In the genomic region with DNA sequence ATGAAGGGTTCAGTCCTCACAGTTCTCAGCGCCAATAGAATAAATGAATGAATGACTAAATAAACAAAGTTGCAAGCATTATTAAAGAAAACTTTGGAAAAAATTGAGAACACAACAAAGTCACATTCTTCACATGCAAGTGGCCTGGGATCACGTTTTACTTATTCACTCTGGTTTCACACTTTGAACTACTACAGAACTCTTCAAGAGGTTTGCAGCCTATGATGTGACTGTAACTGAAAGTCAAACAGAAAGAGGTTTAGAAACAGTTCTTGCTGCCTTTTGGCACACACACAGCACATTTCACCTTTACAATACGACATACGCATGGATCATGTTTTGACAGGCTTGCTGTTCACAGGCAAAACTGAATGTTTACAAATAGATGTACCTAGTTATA, we compare ENCODE assay signal across 23 mouse cellular contexts.
"Had no signal": no experiment of that assay in that cellular context is flagged by ENCODE, and none has a peak within 500 bp of the region (broad histone marks: within the 10 kb centered on the region; RNA-seq: fewer than 3 reads in every experiment).

No protein-coding gene starts in this region.

- ATAC-seq: hindbrain, embryonic 16.5 days; inflammation-experienced regulatory T-cells, adult 6 months; intestine, embryonic 15.5 days; intestine, postnatal 0 days had no signal

- H3K4me2 ChIP-seq: heart, embryonic 12.5 days; hindbrain, embryonic 12.5 days; hindbrain, embryonic 14.5 days; intestine, embryonic 15.5 days; limb, embryonic 13.5 days; limb, embryonic 15.5 days had no signal

- H3K4me3 ChIP-seq: heart, embryonic 10.5 days; heart, embryonic 12.5 days; hindbrain, embryonic 10.5 days; hindbrain, embryonic 12.5 days; intestine, embryonic 15.5 days; limb, embryonic 13.5 days; limb, embryonic 15.5 days had no signal

- H3K27me3 ChIP-seq: heart, embryonic 12.5 days; hindbrain, embryonic 12.5 days; intestine, embryonic 15.5 days; limb, embryonic 13.5 days; limb, embryonic 15.5 days had no signal

- H3K36me3 ChIP-seq: heart, embryonic 10.5 days; heart, embryonic 12.5 days; hindbrain, embryonic 10.5 days; hindbrain, embryonic 12.5 days; intestine, embryonic 15.5 days; limb, embryonic 13.5 days; limb, embryonic 15.5 days had no signal

- DNase-seq: gastrocnemius, postnatal 14 days; gastrocnemius, postnatal 36 days; heart, postnatal 10 days; heart, postnatal 4 days; kidney, adult 18-20 months; kidney, adult 8-10 months; kidney, postnatal 14 days; kidney, postnatal 36 days; layer of hippocampus, adult 9-11 months; layer of hippocampus, postnatal 36 days; left cerebral cortex, postnatal 4 days had no signal

- H3K9ac ChIP-seq: heart, embryonic 12.5 days; hindbrain, embryonic 12.5 days; hindbrain, embryonic 14.5 days; intestine, embryonic 15.5 days; limb, embryonic 13.5 days; limb, embryonic 15.5 days had no signal

- H3K9me3 ChIP-seq: heart, embryonic 10.5 days; heart, embryonic 12.5 days; hindbrain, embryonic 10.5 days; hindbrain, embryonic 12.5 days; intestine, embryonic 15.5 days; limb, embryonic 13.5 days; limb, embryonic 15.5 days had no signal

- H3K4me1 ChIP-seq: heart, embryonic 10.5 days; hindbrain, embryonic 10.5 days; hindbrain, embryonic 12.5 days; intestine, embryonic 15.5 days; limb, embryonic 15.5 days had no signal

- H3K27ac ChIP-seq: heart, embryonic 10.5 days; hindbrain, embryonic 10.5 days; hindbrain, embryonic 12.5 days; hindbrain, embryonic 14.5 days; intestine, embryonic 15.5 days; kidney, postnatal 0 days; limb, embryonic 13.5 days; limb, embryonic 15.5 days had no signal
